Mouse (Mus musculus): ENCODE measurements at regions not wholly inside any gene's neighbourhood (a gene's known extent, or its start where the extent isn't known, plus 50 kb on each side); places are given as distances from the start of the nearest gene placed in this dataset.
A peak's percentile ranks its signal among the peaks of the same experiment; 100 is the strongest.

- no peak for DNase-seq
These were observed 277.4 kb upstream of the Tmeff2 start for GRCm38 (mm10) chr1:50622870-50623607.

GRCm38 (mm10) chr1:50629000-50629399, 271.4 kb upstream of the Tmeff2 start:
- DNase-seq, result no peak

GRCm38 (mm10) chr1:50629473-50630071, 270.9 kb upstream of the Tmeff2 start:
- no peak for DNase-seq

GRCm38 (mm10) chr1:50637992-50638391, 262.5 kb upstream of the Tmeff2 start:
- DNase-seq, result no peak

GRCm38 (mm10) chr1:50646931-50647674, 253.3 kb upstream of the Tmeff2 start:
- DNase-seq, result no peak

- no peak for DNase-seq
These were observed 248.3 kb upstream of the Tmeff2 start for GRCm38 (mm10) chr1:50651974-50652665.

GRCm38 (mm10) chr1:50665139-50665538, 235.3 kb upstream of the Tmeff2 start:
- no peak for DNase-seq

GRCm38 (mm10) chr1:50682971-50683370, 217.5 kb upstream of the Tmeff2 start:
- no peak for DNase-seq

GRCm38 (mm10) chr1:50685361-50685760, 215.1 kb upstream of the Tmeff2 start:
- DNase-seq, result peak; percentile 23

GRCm38 (mm10) chr1:50696916-50697315, 203.5 kb upstream of the Tmeff2 start:
- peak; percentile 7 for DNase-seq

GRCm38 (mm10) chr1:50697333-50698216, 202.9 kb upstream of the Tmeff2 start:
- DNase-seq, result no peak

GRCm38 (mm10) chr1:50704639-50705038, 195.8 kb upstream of the Tmeff2 start:
- DNase-seq, result no peak

- no peak for DNase-seq
These were observed 155.4 kb upstream of the Tmeff2 start for GRCm38 (mm10) chr1:50745049-50745448.

- peak; percentile 26 for DNase-seq
These were observed 130.2 kb upstream of the Tmeff2 start for GRCm38 (mm10) chr1:50770211-50770610.

- no peak for DNase-seq
These were observed 105.2 kb upstream of the Tmeff2 start for GRCm38 (mm10) chr1:50795264-50795663.

GRCm38 (mm10) chr1:50798166-50798565, 102.3 kb upstream of the Tmeff2 start:
- DNase-seq, result no peak

GRCm38 (mm10) chr1:50806321-50806720, 94.1 kb upstream of the Tmeff2 start:
- peak; percentile 22 for DNase-seq

GRCm38 (mm10) chr1:50806821-50807220, 93.6 kb upstream of the Tmeff2 start:
- peak; percentile 31 for DNase-seq

GRCm38 (mm10) chr1:50831663-50832062, 68.8 kb upstream of the Tmeff2 start:
- no peak for DNase-seq

GRCm38 (mm10) chr1:50836123-50836522, 64.3 kb upstream of the Tmeff2 start:
- no peak for DNase-seq

GRCm38 (mm10) chr1:50847156-50847555, 53.3 kb upstream of the Tmeff2 start:
- peak; percentile 23 for DNase-seq
